Mouse (Mus musculus): ENCODE data around the gene Usp4. TPM values are rescaled to one million over a fixed set of nuclear protein-coding genes. Genes with fewer than 3 reads are reported as not detected.

Gene Usp4
- polyA plus RNA-seq, 1 experiment = 70.1 TPM

DNA sequence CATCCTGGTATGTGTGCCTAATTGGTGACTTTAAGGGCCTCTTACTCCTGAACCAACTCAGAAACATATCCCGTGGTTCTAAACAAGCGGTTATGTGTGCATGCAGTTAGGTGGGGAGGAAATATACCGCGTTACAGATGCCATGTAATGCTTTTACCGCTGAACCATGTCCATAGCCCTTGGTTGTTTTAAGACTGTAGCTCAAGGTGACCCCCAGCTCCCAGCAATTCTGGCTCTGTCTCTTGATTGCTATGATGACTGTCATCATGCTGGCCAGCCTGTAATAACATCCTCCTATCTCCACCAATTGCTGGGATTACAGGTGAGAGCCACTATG, 6.5 kb upstream of the Usp4 start:
- TF ChIP-seq POLR2A (IDR thresholded peaks at IDR 0.05; ENCODE audit: borderline replicate concordance, low read depth, low read length) (no peak), CTCF (IDR thresholded peaks at IDR 0.05; ENCODE audit: low read depth, low read length) (no peak)
- peak overlapping the region; percentile 89 for H3K27ac ChIP-seq (ENCODE audit: insufficient read depth, low read depth, low read length)
- peaks cover 51% of the 10 kb centered on the region for H3K4me1 ChIP-seq (ENCODE audit: control insufficient read depth, insufficient read depth, low read length)
- peak overlapping the region; percentile 91 for H3K4me3 ChIP-seq (ENCODE audit: insufficient read depth, low read length)

DNA sequence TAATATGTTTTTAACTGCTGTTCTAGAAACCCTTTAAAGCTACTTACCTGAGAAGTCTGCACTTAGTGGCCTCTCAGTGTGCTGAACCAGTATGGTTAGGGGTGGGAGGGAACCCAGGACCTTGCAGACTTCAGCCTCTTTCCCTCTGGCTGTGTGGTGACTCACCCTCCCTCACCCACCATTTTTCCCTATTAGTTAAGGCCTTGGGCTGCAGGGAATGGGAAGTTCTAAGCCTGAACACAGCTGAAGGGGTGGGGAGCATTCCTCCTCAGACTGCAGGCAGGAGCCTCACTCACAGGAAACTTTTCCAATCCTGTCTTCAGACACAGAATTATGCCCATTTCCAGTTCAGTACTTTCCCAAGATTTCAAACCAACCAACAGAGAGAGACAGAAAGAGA, 5.9 kb upstream of the Usp4 start:
- TF ChIP-seq CTCF (IDR thresholded peaks at IDR 0.05; ENCODE audit: low read depth, low read length) (no peak), POLR2A (IDR thresholded peaks at IDR 0.05; ENCODE audit: borderline replicate concordance, low read depth, low read length) (no peak)
- peaks cover 53% of the 10 kb centered on the region for H3K4me1 ChIP-seq (ENCODE audit: control insufficient read depth, insufficient read depth, low read length)
- H3K27ac ChIP-seq (ENCODE audit: insufficient read depth, low read depth, low read length) = peak overlapping the region; percentile 89
- H3K4me3 ChIP-seq (ENCODE audit: insufficient read depth, low read length) = 0 out of 2 replicates have a peak overlapping the region, but pooled peaks have one; percentile 91

DNA sequence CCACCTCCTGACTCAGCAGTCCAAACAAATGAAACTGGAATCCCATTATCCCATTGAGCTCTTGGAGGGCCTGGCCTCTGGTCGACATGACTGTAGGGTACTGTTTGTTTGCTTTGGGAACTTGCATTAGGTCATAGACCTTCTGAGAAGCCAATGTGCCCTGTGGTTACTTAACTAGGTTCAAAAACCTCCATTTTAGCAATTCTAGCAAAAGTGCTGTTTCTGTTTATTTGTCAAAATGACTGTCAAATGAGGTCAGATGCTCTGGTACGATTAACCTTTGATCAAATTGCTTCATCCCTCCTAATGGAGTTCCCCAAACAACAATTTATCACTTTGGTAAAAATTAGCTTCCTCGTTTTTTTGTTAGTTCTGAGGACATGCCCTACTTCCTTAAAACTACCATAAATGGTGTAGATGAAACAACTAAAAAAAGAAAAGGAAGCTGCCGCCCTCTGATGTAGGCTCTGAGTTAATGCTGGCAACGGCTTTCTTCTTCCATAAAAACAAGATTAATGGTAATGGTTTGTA, 5.3 kb upstream of the Usp4 start:
- TF ChIP-seq POLR2A (IDR thresholded peaks at IDR 0.05; ENCODE audit: borderline replicate concordance, low read depth, low read length) = no peak
- TF ChIP-seq CTCF (IDR thresholded peaks at IDR 0.05; ENCODE audit: low read depth, low read length) = no peak
- Histone ChIP-seq H3K4me1 (ENCODE audit: control insufficient read depth, insufficient read depth, low read length) (peaks cover 53% of the 10 kb centered on the region), H3K4me3 (ENCODE audit: insufficient read depth, low read length) (no peak overlapping the region), H3K27ac (ENCODE audit: insufficient read depth, low read depth, low read length) (peak overlapping the region; percentile 91)

GRCm38 (mm10) chr9:108343331-108343730, 4.3 kb upstream of the Usp4 start:
- peak overlapping the region; percentile 91 for H3K27ac ChIP-seq (ENCODE audit: insufficient read depth, low read depth, low read length)
- peaks cover 45% of the 10 kb centered on the region for H3K4me1 ChIP-seq (ENCODE audit: control insufficient read depth, insufficient read depth, low read length)
- peak overlapping the region; percentile 7; the same call in 1 of the 2 replicates for H3K4me3 ChIP-seq (ENCODE audit: insufficient read depth, low read length)
- TF ChIP-seq POLR2A (IDR thresholded peaks at IDR 0.05; ENCODE audit: borderline replicate concordance, low read depth, low read length) (no peak), CTCF (IDR thresholded peaks at IDR 0.05; ENCODE audit: low read depth, low read length) (no peak)

DNA sequence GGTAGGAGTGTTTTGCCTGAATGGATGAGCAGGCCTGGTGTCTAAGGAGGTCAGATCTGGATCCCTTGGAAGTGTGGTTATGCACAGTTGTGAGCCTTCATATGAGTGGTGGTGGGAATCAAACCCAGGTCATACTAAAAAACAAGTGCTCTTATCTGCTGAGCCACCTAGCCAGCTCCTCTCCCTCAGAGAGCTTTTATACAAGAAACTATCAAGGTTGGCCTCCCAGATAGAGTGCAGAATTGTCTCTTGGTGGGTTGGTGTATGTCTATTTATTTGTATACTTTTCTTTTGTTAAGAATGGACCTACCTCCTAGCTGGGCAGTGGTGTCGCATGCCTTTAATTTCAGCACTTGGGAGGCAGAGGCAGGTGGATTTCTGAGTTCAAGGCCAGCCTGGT, 3.8 kb upstream of the Usp4 start:
- Histone ChIP-seq H3K4me1 (ENCODE audit: control insufficient read depth, insufficient read depth, low read length) (peaks cover 42% of the 10 kb centered on the region), H3K27ac (ENCODE audit: insufficient read depth, low read depth, low read length) (peak overlapping the region; percentile 91), H3K4me3 (ENCODE audit: insufficient read depth, low read length) (no peak overlapping the region)
- TF ChIP-seq POLR2A (IDR thresholded peaks at IDR 0.05; ENCODE audit: borderline replicate concordance, low read depth, low read length) (no peak), CTCF (IDR thresholded peaks at IDR 0.05; ENCODE audit: low read depth, low read length) (no peak)

GRCm38 (mm10) chr9:108344471-108344870, 3.2 kb upstream of the Usp4 start:
- Histone ChIP-seq H3K27ac (ENCODE audit: insufficient read depth, low read depth, low read length) (no peak overlapping the region), H3K4me1 (ENCODE audit: control insufficient read depth, insufficient read depth, low read length) (peaks cover 48% of the 10 kb centered on the region), H3K4me3 (ENCODE audit: insufficient read depth, low read length) (no peak overlapping the region)
- no peak for TF ChIP-seq CTCF (IDR thresholded peaks at IDR 0.05; ENCODE audit: low read depth, low read length)
- no peak for TF ChIP-seq POLR2A (IDR thresholded peaks at IDR 0.05; ENCODE audit: borderline replicate concordance, low read depth, low read length)

DNA sequence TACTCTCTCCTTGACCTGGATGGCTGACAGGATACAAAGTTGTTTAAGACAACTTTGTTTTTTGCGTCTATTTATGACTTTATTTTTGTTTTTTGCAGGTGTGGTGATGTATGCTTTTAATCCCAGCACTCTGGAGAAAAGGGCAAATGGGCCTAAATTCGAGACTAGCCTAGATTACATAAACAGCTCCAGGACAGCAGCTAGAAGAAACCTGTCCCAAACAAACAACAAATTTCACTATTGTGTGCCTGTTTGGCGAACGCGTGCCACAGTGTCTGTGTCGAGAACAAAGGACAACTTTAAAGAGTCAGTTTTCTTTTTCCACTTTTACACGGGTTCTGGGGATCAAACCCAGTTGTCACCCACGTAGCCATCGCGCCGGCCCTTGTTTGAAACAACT, 629 bp upstream of the Usp4 start:
- TF ChIP-seq CTCF (IDR thresholded peaks at IDR 0.05; ENCODE audit: low read depth, low read length) (no peak), POLR2A (IDR thresholded peaks at IDR 0.05; ENCODE audit: borderline replicate concordance, low read depth, low read length) (no peak)
- Histone ChIP-seq H3K27ac (ENCODE audit: insufficient read depth, low read depth, low read length) (peak overlapping the region; percentile 96), H3K4me1 (ENCODE audit: control insufficient read depth, insufficient read depth, low read length) (peaks cover 37% of the 10 kb centered on the region), H3K4me3 (ENCODE audit: insufficient read depth, low read length) (peak overlapping the region; percentile 96)

DNA sequence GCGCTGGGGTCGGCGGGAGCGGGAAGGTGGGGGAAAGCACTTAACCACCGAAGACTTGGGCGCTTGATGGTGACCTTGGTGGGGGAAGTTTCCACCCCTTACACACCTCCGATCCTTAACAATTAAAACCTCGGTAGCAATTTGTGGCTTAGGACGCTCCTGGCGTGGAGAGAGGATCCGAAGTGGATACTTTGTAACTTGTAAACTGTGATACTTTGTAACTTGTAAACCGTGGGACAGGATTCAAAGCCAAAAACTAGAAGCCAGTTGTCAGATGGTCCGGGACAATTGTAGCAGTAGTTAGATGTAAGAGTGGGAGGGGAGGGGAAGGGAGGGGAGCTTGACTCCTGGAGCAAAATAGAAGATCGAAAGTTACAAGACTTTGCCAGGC, 632 bp downstream of the Usp4 start:
- no peak for TF ChIP-seq POLR2A (IDR thresholded peaks at IDR 0.05; ENCODE audit: borderline replicate concordance, low read depth, low read length)
- TF ChIP-seq CTCF (IDR thresholded peaks at IDR 0.05; ENCODE audit: low read depth, low read length) = no peak
- H3K27ac ChIP-seq (ENCODE audit: insufficient read depth, low read depth, low read length) = peak overlapping the region; percentile 94
- peaks cover 34% of the 10 kb centered on the region for H3K4me1 ChIP-seq (ENCODE audit: control insufficient read depth, insufficient read depth, low read length)
- peak overlapping the region; percentile 93 for H3K4me3 ChIP-seq (ENCODE audit: insufficient read depth, low read length)

DNA sequence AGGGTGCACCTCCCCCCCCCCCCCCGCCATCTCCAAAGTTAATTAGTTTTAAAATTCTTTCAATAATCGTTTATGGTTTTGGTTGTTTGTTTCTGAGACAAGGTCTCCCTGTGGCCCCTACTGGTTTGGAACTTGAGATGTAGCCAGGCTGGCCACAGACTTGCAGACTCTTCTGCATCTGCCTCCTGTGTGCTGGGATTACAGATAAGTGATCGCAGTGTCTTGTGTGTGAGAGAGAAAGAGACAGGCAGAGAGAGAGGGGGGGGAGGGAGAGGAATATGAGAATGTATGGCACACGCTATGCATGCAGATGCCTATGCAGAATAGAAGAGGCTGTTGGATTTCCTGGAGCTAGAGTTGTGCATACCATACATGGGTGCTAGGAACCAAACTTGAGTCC, 2.1 kb downstream of the Usp4 start:
- Histone ChIP-seq H3K4me3 (ENCODE audit: insufficient read depth, low read length) (no peak overlapping the region), H3K4me1 (ENCODE audit: control insufficient read depth, insufficient read depth, low read length) (peaks cover 19% of the 10 kb centered on the region), H3K27ac (ENCODE audit: insufficient read depth, low read depth, low read length) (no peak overlapping the region)
- TF ChIP-seq CTCF (IDR thresholded peaks at IDR 0.05; ENCODE audit: low read depth, low read length) = no peak

DNA sequence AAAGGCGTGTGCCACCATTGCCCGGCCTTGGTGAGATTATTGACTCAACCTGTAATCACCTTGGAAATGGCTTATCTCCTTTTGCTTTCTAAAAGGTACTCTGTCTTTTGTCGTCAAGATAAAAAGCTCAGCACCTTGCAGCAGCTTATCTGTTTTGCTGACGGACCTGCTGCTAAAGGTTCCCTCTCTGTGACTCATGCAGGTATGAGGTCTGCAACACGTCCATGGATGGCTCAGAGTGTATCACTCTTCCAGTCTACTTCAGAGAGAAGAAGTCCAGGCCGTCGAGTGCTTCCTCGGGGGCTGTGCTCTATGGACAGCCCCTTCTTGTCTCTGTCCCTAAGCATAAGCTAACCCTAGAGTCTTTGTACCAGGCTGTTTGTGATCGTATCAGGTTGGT, 30.6 kb downstream of the Usp4 start:
- Histone ChIP-seq H3K4me1 (ENCODE audit: control insufficient read depth, insufficient read depth, low read length) (no peaks in the 10 kb centered on the region), H3K4me3 (ENCODE audit: insufficient read depth, low read length) (no peak overlapping the region), H3K27ac (ENCODE audit: insufficient read depth, low read depth, low read length) (no peak overlapping the region)
- TF ChIP-seq CTCF (IDR thresholded peaks at IDR 0.05; ENCODE audit: low read depth, low read length) = no peak
- no peak for TF ChIP-seq POLR2A (IDR thresholded peaks at IDR 0.05; ENCODE audit: borderline replicate concordance, low read depth, low read length)

- Histone ChIP-seq H3K27ac (ENCODE audit: insufficient read depth, low read depth, low read length) (no peak overlapping the region), H3K4me3 (ENCODE audit: insufficient read depth, low read length) (no peak overlapping the region), H3K4me1 (ENCODE audit: control insufficient read depth, insufficient read depth, low read length) (no peaks in the 10 kb centered on the region)
- no peak for TF ChIP-seq POLR2A (IDR thresholded peaks at IDR 0.05; ENCODE audit: borderline replicate concordance, low read depth, low read length)
- no peak for TF ChIP-seq CTCF (IDR thresholded peaks at IDR 0.05; ENCODE audit: low read depth, low read length)
These were observed 31.1 kb downstream of the Usp4 start for GRCm38 (mm10) chr9:108378736-108379135.

Measured in bone marrow macrophage, adult 2 months (primary cell).